Mouse (Mus musculus) heart, postnatal 36 days (tissue): Measurements from ENCODE around the gene D730048I06Rik. TPM values are rescaled to one million over a fixed set of nuclear protein-coding genes. Genes with fewer than 3 reads are reported as not detected.
"Not testable (repeated sequence)": the region's sequence is repeated elsewhere in the genome, so short reads cannot be mapped to it uniquely, and the experiment has no call there.

Experiments
- DNase-seq, 2 experiments: peaks; one replicate each; pipeline ENCODE4 v3.0.0; 2021 to 2022
- intact Hi-C: fragments of 180-260 bp; cut with DNase I; formaldehyde crosslinking; loops from one replicate; pipeline ENCODE4 v1.15.1; 2025
- total RNA-seq, 2 experiments: library from RNA; stranded (reverse); gene quantifications; 2 replicates each; pipeline ENCODE4 v1.2.3; 2021

Gene D730048I06Rik
- total RNA-seq: not detected

GRCm38 (mm10) chr9:35790001-35790400, at the start of gene D730048I06Rik, which contains the start of gene Gm27235:
TSS of gene D730048I06Rik (minus strand) at chr9:35790112.
TSS of gene Gm27235 (minus strand) at chr9:35790101.
- intact Hi-C loops: no loop called here
- no peak for DNase-seq

- DNase-seq, intact Hi-C loops: not testable (repeated sequence)
Observed at GRCm38 (mm10) chr9:35817881-35818280, 28.0 kb upstream of the D730048I06Rik start.

GRCm38 (mm10) chr9:35798146-35798545, 8.2 kb upstream of the D730048I06Rik start:
- no peak for DNase-seq
- intact Hi-C loops: no loop called here

- DNase-seq: no peak
- intact Hi-C loops: no loop called here
Observed at GRCm38 (mm10) chr9:35778009-35778408, 11.9 kb downstream of the D730048I06Rik start, which contains the start of gene Gm17727. TSS of gene Gm17727 (minus strand) at chr9:35778109.

- intact Hi-C loops: no loop called here
- no peak for DNase-seq
Observed at GRCm38 (mm10) chr9:35756843-35757242, 33.1 kb downstream of the D730048I06Rik start.

GRCm38 (mm10) chr9:35740749-35741148, 49.2 kb downstream of the D730048I06Rik start, which contains the start of gene Gm17677:
TSS of gene Gm17677 (plus strand) at chr9:35741049.
- no peak for DNase-seq
- intact Hi-C loops: no loop called here

Other genes starting within 250 kb of the D730048I06Rik start
- gene Ddx25, start 231.6 kb downstream of the D730048I06Rik start, total RNA-seq: not detected
- 1 to 10 TPM; 6.6 to 6.7 TPM for gene Pus3, start 231.5 kb downstream of the D730048I06Rik start, total RNA-seq
- gene Pate2, start 219.8 kb downstream of the D730048I06Rik start, total RNA-seq: not detected
- gene Hyls1, start 219.7 kb downstream of the D730048I06Rik start, total RNA-seq: 1 to 10 TPM; 1.6 to 2.4 TPM
- not detected for gene Pate4, start 178.2 kb downstream of the D730048I06Rik start, total RNA-seq
- gene Pate3, start 141.9 kb downstream of the D730048I06Rik start, total RNA-seq: not detected
- gene Pate1, start 102.7 kb downstream of the D730048I06Rik start, total RNA-seq: not detected
- gene Gm17677, start 49.1 kb downstream of the D730048I06Rik start, total RNA-seq: not detected
- not detected for gene Gm17727, start 12.0 kb downstream of the D730048I06Rik start, total RNA-seq
- not detected for gene Gm27235, start within 50 bp of the D730048I06Rik start, total RNA-seq
- gene 9230110F15Rik, start 54.0 kb upstream of the D730048I06Rik start, total RNA-seq: not detected
- not detected for gene 9230113P08Rik, start 118.3 kb upstream of the D730048I06Rik start, total RNA-seq